Mouse (Mus musculus): Measurements from ENCODE around the gene Rtn4r. TPM values are rescaled to one million over a fixed set of nuclear protein-coding genes. Genes with fewer than 3 reads are reported as not detected.

Rtn4r gene
- polyA plus RNA-seq, 1 experiment from 2014 or later, result 1.1 TPM

GRCm38 (mm10) chr16:18132575-18132974 lies 5.1 kb downstream of the Rtn4r start:
- Histone ChIP-seq H3K4me2 (ENCODE audit: low read depth, low read length) (no peak overlapping the region), H3K4me1 (ENCODE audit: control insufficient read depth, insufficient read depth, low read length) (no peaks in the 10 kb centered on the region), H3K4me3 (ENCODE audit: low read depth, low read length) (no peak overlapping the region), H3K27me3 (ENCODE audit: control insufficient read depth, insufficient read depth, low read length) (peaks cover 19% of the 10 kb centered on the region), H3K27ac (replicated peaks; ENCODE audit: low read depth, low read length) (no peak overlapping the region), H3K9ac (replicated peaks; ENCODE audit: low read length) (no peak overlapping the region), H3K9me3 (replicated peaks; ENCODE audit: control insufficient read depth, low read length) (no peaks in the 10 kb centered on the region), H3K36me3 (replicated peaks; ENCODE audit: control insufficient read depth, insufficient read depth, low read depth, low read length) (no peaks in the 10 kb centered on the region)
- WGBS, result 77% methylated on average over 3 of the region's 3 CpGs
- no peak for DNase-seq (ENCODE audit: low spot score)
- no peak for ATAC-seq (replicated peaks; ENCODE audit: insufficient number of reproducible peaks, low FRiP score, low TSS enrichment, low read depth)

DNA sequence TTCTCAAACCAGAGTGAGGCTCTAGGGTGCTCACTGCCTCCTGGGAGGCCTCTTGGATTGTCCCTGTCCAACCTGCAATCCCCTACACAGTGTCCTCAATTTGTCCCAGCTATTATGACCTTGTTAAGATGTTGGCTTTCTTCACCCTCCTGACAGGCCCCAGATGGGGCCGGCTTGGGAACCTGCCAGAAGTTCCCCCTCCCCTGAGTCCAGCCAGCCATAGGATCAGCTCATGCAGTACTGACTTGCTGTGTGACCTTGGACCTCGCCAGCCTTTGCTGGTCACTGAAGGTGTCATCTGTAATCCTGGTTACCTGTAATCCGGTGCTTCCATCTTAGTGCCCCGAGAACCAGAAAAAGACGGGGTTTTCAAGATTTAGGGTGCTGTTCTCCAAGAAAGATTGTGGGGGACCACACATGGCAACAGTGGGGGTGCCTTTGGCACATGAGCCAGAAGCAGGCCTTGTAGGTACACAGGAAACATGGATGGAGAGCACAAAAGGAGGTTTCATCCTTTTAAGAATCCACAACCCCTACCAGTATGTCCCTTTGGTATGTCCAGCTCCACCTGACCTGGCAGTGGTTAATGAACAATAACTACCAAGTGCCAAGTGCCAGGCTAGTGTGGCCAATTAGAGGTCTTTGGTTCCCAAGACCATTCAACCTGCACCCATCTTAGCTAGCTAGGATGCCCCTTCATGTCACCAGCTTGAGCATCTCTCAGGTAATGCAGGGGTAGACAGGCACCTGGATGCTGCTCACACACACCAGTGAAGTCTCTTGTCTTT lies 5.9 kb downstream of the Rtn4r start:
- DNase-seq (ENCODE audit: low spot score), result no peak
- no peak overlapping the region for H3K27ac ChIP-seq (replicated peaks; ENCODE audit: low read depth, low read length)
- H3K4me3 ChIP-seq (ENCODE audit: low read depth, low read length), result no peak overlapping the region
- H3K4me2 ChIP-seq (ENCODE audit: low read depth, low read length), result no peak overlapping the region
- no peak overlapping the region for H3K9ac ChIP-seq (replicated peaks; ENCODE audit: low read length)
- 83% methylated on average over 5 of the region's 5 CpGs for WGBS
- no peaks in the 10 kb centered on the region for H3K36me3 ChIP-seq (replicated peaks; ENCODE audit: control insufficient read depth, insufficient read depth, low read depth, low read length)
- H3K27me3 ChIP-seq (ENCODE audit: control insufficient read depth, insufficient read depth, low read length), result peaks cover 13% of the 10 kb centered on the region
- no peaks in the 10 kb centered on the region for H3K9me3 ChIP-seq (replicated peaks; ENCODE audit: control insufficient read depth, low read length)
- no peaks in the 10 kb centered on the region for H3K4me1 ChIP-seq (ENCODE audit: control insufficient read depth, insufficient read depth, low read length)
- ATAC-seq (replicated peaks; ENCODE audit: insufficient number of reproducible peaks, low FRiP score, low TSS enrichment, low read depth), result no peak

GRCm38 (mm10) chr16:18135196-18135595 lies 7.8 kb downstream of the Rtn4r start:
- H3K4me2 ChIP-seq (ENCODE audit: low read depth, low read length), result no peak overlapping the region
- no peaks in the 10 kb centered on the region; the same call in 1 of the 2 replicates for H3K27me3 ChIP-seq (ENCODE audit: control insufficient read depth, insufficient read depth, low read length)
- H3K9me3 ChIP-seq (replicated peaks; ENCODE audit: control insufficient read depth, low read length), result no peaks in the 10 kb centered on the region
- no peak overlapping the region for H3K9ac ChIP-seq (replicated peaks; ENCODE audit: low read length)
- H3K27ac ChIP-seq (replicated peaks; ENCODE audit: low read depth, low read length), result no peak overlapping the region
- DNase-seq (ENCODE audit: low spot score), result no peak
- ATAC-seq (replicated peaks; ENCODE audit: insufficient number of reproducible peaks, low FRiP score, low TSS enrichment, low read depth), result no peak
- H3K4me1 ChIP-seq (ENCODE audit: control insufficient read depth, insufficient read depth, low read length), result no peaks in the 10 kb centered on the region
- no peak overlapping the region for H3K4me3 ChIP-seq (ENCODE audit: low read depth, low read length)
- 83% methylated on average over 5 of the region's 5 CpGs for WGBS
- H3K36me3 ChIP-seq (replicated peaks; ENCODE audit: control insufficient read depth, insufficient read depth, low read depth, low read length), result no peaks in the 10 kb centered on the region

DNA sequence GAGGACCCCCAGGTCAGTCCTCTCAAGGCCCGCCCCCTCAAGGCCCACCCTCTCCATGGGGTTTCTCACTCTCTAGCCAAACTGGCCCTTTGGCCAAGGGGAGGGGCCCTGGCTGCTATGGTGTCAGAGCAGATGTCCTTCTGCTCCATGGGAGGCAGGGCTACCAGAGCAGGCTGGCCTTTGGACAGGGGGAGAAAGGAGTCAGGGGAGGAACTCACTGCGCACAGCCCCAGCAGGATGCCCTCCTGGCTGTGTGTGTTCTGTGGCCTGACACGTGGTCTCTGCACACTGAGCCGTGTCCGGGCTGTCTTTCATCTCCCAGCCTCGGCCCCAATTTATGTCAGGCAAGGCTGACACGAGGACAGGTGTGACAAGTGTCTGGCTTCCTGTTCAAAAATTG lies 8.6 kb downstream of the Rtn4r start:
- no peak overlapping the region for H3K9ac ChIP-seq (replicated peaks; ENCODE audit: low read length)

GRCm38 (mm10) chr16:18144201-18144600 lies 16.8 kb downstream of the Rtn4r start:
- WGBS, result 79% methylated on average over 8 of the region's 8 CpGs
- H3K4me2 ChIP-seq (ENCODE audit: low read depth, low read length), result no peak overlapping the region
- no peak overlapping the region for H3K27ac ChIP-seq (replicated peaks; ENCODE audit: low read depth, low read length)
- DNase-seq (ENCODE audit: low spot score), result no peak
- H3K4me1 ChIP-seq (ENCODE audit: control insufficient read depth, insufficient read depth, low read length), result peaks cover 3% of the 10 kb centered on the region
- H3K36me3 ChIP-seq (replicated peaks; ENCODE audit: control insufficient read depth, insufficient read depth, low read depth, low read length), result no peaks in the 10 kb centered on the region
- ATAC-seq (replicated peaks; ENCODE audit: insufficient number of reproducible peaks, low FRiP score, low TSS enrichment, low read depth), result no peak
- H3K9me3 ChIP-seq (replicated peaks; ENCODE audit: control insufficient read depth, low read length), result no peaks in the 10 kb centered on the region
- H3K4me3 ChIP-seq (ENCODE audit: low read depth, low read length), result no peak overlapping the region
- H3K9ac ChIP-seq (replicated peaks; ENCODE audit: low read length), result no peak overlapping the region
- no peaks in the 10 kb centered on the region for H3K27me3 ChIP-seq (ENCODE audit: control insufficient read depth, insufficient read depth, low read length)

More for the DNA sequence above, 8.6 kb downstream of the Rtn4r start:
- Histone ChIP-seq H3K9me3 (replicated peaks; ENCODE audit: control insufficient read depth, low read length) (no peaks in the 10 kb centered on the region), H3K27ac (replicated peaks; ENCODE audit: low read depth, low read length) (no peak overlapping the region), H3K4me3 (ENCODE audit: low read depth, low read length) (no peak overlapping the region), H3K4me1 (ENCODE audit: control insufficient read depth, insufficient read depth, low read length) (no peaks in the 10 kb centered on the region), H3K27me3 (ENCODE audit: control insufficient read depth, insufficient read depth, low read length) (no peaks in the 10 kb centered on the region), H3K4me2 (ENCODE audit: low read depth, low read length) (no peak overlapping the region), H3K36me3 (replicated peaks; ENCODE audit: control insufficient read depth, insufficient read depth, low read depth, low read length) (no peaks in the 10 kb centered on the region)
- ATAC-seq (replicated peaks; ENCODE audit: insufficient number of reproducible peaks, low FRiP score, low TSS enrichment, low read depth) (no peak), DNase-seq (ENCODE audit: low spot score) (no peak)
- WGBS, result 68% methylated on average over 7 of the region's 7 CpGs

DNA sequence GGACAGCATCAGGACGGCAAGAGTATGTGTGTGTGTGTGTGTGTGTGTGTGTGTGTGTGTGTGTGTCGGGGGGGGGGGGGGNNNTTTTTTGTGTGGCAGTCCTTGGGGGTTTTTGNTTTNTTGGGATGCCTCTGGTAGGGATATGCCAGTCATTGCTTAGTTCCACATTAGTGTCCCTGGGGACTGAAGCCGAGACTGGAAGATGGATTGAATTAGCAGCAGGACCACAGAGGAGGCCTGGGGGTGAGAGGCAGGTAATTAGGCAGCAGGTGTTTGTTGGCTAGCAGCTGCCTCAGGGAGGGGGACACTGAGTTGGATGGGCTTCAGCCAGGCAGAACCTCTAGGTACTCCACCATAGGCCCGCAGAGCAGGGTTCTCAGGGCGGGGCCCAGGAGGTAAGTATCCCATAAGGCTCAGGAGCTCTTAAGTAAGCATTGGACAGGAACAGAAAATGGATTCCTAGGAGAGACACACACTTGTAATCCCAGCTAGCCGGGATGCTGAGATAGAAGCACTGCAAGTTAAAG lies 18.0 kb downstream of the Rtn4r start:
- Histone ChIP-seq H3K36me3 (replicated peaks; ENCODE audit: control insufficient read depth, insufficient read depth, low read depth, low read length) (no peaks in the 10 kb centered on the region), H3K4me3 (ENCODE audit: low read depth, low read length) (no peak overlapping the region), H3K4me2 (ENCODE audit: low read depth, low read length) (no peak overlapping the region), H3K9me3 (replicated peaks; ENCODE audit: control insufficient read depth, low read length) (no peaks in the 10 kb centered on the region), H3K27me3 (ENCODE audit: control insufficient read depth, insufficient read depth, low read length) (no peaks in the 10 kb centered on the region), H3K27ac (replicated peaks; ENCODE audit: low read depth, low read length) (no peak overlapping the region), H3K4me1 (ENCODE audit: control insufficient read depth, insufficient read depth, low read length) (peaks cover 3% of the 10 kb centered on the region), H3K9ac (replicated peaks; ENCODE audit: low read length) (no peak overlapping the region)
- 69% methylated on average over 5 of the region's 6 CpGs for WGBS
- DNase-seq (ENCODE audit: low spot score), result no peak
- ATAC-seq (replicated peaks; ENCODE audit: insufficient number of reproducible peaks, low FRiP score, low TSS enrichment, low read depth), result no peak

DNA sequence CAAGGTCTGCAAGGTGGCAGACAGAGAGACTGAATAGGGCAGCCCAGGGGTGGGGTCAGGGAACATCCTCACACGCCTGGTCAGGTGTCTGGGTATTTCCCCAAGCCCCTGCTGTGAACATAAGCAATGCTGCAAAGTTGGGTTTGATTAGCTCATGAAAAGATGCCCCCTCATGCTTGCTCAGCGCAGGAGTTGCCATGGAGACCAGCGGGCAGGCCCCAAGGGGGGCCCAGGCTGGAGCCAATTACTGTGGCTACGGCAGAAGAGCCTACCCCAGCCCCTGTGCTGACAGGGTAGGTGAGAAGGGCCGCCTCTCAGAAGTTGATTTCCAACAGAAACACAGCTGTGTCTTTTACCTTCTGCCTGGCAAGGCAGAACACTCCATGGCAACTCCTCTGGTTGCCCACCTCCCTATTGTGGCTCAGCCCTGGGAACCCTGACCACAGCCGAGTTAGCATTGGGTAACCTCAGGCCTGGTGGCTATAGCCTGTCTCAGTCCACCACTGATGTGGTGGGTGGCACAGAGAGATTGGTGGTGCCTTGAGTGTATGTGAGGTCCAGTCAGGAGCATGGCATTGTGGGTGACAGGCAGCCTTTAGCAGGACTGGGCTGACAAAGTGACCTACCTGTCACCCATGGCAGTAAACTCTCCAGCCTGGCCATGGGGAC lies 20.9 kb downstream of the Rtn4r start:
- Histone ChIP-seq H3K36me3 (replicated peaks; ENCODE audit: control insufficient read depth, insufficient read depth, low read depth, low read length) (no peaks in the 10 kb centered on the region), H3K27me3 (ENCODE audit: control insufficient read depth, insufficient read depth, low read length) (no peaks in the 10 kb centered on the region), H3K27ac (replicated peaks; ENCODE audit: low read depth, low read length) (no peak overlapping the region), H3K4me1 (ENCODE audit: control insufficient read depth, insufficient read depth, low read length) (peaks cover 3% of the 10 kb centered on the region), H3K9me3 (replicated peaks; ENCODE audit: control insufficient read depth, low read length) (no peaks in the 10 kb centered on the region), H3K4me3 (ENCODE audit: low read depth, low read length) (no peak overlapping the region), H3K9ac (replicated peaks; ENCODE audit: low read length) (no peak overlapping the region), H3K4me2 (ENCODE audit: low read depth, low read length) (no peak overlapping the region)
- DNase-seq (ENCODE audit: low spot score), result peak; percentile 78
- peak; percentile 80 for ATAC-seq (replicated peaks; ENCODE audit: insufficient number of reproducible peaks, low FRiP score, low TSS enrichment, low read depth)
- WGBS, result 21% methylated on average over 6 of the region's 6 CpGs

GRCm38 (mm10) chr16:18149205-18149604 lies 21.8 kb downstream of the Rtn4r start:
- H3K4me1 ChIP-seq (ENCODE audit: control insufficient read depth, insufficient read depth, low read length), result peaks cover 3% of the 10 kb centered on the region
- no peak overlapping the region for H3K4me3 ChIP-seq (ENCODE audit: low read depth, low read length)
- no peak overlapping the region for H3K4me2 ChIP-seq (ENCODE audit: low read depth, low read length)
- WGBS, result 59% methylated on average over 6 of the region's 6 CpGs
- H3K27me3 ChIP-seq (ENCODE audit: control insufficient read depth, insufficient read depth, low read length), result no peaks in the 10 kb centered on the region
- H3K27ac ChIP-seq (replicated peaks; ENCODE audit: low read depth, low read length), result no peak overlapping the region
- ATAC-seq (replicated peaks; ENCODE audit: insufficient number of reproducible peaks, low FRiP score, low TSS enrichment, low read depth), result no peak
- H3K9me3 ChIP-seq (replicated peaks; ENCODE audit: control insufficient read depth, low read length), result no peaks in the 10 kb centered on the region
- no peak overlapping the region for H3K9ac ChIP-seq (replicated peaks; ENCODE audit: low read length)
- DNase-seq (ENCODE audit: low spot score), result no peak
- no peaks in the 10 kb centered on the region for H3K36me3 ChIP-seq (replicated peaks; ENCODE audit: control insufficient read depth, insufficient read depth, low read depth, low read length)

Measured in embryonic facial prominence, embryonic 11.5 days (tissue).